Mouse (Mus musculus): Measurements from ENCODE around the gene Tmem95.

The Tmem95 gene

DNA sequence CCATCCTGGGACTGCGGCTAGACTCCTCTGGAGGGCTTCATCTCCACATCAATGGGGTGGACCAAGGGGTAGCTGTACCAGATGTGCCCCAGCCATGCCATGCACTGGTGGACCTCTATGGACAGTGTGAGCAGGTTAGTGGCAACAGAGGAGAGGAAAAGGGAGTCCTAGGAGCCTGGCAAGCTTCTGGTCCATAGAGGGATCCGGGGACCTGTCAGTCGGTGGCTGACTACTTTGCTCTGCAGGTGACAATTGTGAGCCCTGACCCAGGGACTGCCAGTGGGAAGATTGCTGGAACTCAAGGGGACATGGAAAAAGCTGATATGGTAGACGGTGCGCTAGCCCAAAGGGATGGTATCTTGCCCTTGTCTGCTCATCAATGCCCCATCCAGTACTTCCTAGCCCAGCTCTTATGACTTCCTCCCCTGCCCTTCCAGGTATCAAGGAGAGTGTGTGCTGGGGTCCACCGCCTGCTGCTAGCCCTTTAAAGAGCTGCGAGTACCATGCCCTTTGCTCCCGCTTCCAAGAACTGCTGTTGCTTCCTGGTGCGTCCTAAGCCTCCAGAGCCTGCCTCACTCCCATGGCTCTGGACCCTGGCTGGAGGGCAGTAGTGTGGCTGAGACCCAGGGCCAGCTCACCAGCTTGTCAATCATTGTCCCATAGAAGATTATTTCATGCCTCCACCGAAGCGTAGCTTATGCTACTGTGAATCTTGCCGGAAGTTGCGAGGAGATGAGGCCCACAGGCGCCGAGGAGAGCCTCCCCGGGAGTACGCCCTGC is 33.2 kb upstream of the Tmem95 start:
- in situ Hi-C loops (cut with MboI) = no loop called here

DNA sequence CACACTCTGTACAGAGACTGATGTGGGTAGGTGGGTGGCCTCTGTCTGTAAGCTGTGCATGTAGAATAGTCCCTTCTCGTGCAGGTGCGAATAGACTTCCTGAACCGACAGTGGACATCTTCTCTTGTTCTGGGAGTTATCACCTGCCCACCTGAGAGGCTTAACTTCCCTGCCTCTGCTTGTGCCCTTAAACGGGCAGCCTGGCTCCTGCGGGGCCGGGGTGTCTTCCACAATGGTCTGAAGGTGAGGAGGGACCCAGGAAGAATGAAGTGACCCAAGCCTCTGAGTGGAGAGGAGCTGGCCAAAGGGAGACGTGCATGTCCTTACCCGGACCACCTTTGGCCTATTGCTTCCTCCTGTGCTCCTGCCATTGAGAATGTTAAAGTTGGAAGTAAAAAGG is 32.4 kb upstream of the Tmem95 start:
- in situ Hi-C loops (cut with MboI) = no loop called here

DNA sequence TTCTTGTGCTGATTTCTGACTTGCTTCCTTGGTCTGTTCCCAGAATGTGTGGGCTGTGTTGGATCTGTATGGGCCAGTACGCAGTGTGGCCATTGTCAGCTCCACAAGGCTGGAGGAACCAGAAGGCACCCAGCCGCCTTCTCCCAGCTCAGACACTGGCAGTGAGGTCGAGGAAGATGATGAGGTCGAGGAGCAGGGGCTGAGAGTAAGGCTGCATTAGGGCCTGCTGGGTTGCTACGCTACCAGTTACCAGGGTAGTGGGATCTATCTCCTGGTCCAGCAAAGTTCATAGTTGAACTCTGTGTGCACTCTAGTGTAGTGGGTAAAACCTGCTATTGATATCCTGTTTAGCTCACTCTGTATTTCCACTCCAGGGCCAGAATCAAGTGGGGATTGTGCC is 31.4 kb upstream of the Tmem95 start:
- in situ Hi-C loops (cut with MboI) = no loop called here

DNA sequence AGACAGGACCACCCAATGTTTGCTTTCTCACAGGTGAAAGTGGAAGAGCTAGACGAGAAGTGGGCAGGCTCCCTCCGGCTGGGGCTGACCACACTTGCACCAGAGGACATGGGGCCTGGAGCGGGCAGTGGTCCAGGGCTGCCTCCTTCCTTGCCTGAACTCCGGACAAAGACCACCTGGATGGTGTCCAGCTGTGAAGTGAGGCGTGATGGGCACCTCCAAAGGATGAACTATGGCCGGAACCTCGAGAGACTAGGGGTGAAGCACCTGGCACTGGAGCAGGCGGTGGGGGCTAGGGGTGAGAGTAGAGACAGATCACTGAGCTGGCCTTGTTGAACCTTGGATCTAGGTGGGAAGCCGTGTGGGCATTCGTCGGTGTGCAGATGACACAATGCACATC is 30.8 kb upstream of the Tmem95 start:
- in situ Hi-C loops (cut with MboI) = no loop called here

DNA sequence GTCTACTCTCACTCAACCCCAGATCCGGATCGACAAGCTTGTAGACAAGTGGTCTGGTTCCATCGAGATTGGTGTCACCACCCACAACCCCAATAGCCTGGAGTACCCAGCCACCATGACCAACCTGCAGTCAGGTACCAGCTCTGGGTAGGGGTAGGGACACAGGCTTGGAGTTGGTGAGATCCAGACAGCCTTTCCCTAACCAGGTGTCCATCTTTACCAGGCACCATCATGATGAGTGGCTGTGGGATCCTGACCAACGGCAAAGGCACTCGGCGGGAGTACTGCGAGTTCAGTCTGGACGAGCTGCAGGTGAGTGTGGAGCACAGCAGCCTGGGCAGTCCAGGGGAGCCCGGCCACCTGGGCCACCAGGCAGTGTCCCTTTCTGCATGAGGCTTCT is 26.5 kb upstream of the Tmem95 start:
- in situ Hi-C loops (cut with MboI) = no loop called here

DNA sequence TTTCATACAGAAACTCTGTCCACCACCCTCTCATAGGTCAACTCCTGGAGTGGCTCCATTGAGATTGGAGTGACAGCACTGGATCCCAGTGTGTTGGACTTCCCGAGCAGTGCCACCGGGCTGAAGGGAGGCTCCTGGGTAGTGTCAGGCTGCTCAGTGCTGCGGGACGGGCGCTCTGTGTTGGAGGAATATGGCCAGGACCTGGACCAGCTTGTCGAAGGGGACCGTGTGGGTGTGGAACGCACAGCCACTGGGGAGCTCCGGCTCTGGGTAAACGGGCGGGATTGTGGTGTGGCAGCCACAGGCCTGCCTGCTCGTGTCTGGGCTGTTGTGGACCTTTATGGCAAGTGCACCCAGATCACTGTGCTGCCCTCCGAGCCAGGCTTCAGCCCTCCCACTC is 25.2 kb upstream of the Tmem95 start:
- in situ Hi-C loops (cut with MboI) = no loop called here

DNA sequence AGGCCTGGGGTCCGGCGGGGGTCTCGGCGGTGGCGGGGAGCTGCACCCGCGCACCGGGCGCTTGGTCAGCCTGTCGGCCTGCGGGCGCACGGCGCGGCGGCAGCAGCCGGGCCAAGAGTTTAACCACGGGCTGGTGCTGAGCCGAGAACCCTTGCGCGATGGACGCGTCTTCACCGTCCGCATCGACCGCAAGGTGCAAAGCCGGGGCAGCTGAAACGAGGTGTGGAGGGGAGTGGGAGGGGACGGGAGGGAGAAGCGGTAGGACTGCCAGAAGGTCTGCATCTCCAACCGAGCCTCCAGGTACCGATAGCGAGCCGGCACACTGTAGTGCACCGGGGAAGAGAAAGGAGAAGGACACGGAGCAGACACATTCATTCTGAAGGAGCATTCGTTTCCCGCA is 24.2 kb upstream of the Tmem95 start:
- in situ Hi-C loops (cut with MboI) = no loop called here

DNA sequence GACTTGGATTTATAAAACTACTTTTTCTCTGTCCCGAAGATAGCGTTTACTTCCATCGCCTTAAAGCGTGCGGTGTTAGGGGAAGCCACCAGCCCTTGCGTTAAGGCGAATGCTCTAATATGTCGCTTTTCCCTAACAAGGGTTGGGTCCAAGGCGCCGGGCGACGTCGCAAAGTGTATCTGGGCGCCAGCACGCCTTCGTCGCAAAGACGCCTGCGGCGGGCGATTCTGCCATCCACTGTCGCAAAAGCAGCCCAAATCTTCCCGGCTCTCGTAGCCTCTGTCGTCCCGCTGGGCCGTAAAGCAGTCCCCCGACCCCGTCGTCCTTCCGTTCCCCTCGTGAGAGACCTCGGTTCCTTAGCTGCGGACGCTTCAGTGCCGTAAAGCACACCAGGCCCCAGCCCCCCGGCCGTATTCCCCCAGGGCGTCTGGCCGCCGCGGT is 23.6 kb upstream of the Tmem95 start:
- in situ Hi-C loops (cut with MboI) = no loop called here

DNA sequence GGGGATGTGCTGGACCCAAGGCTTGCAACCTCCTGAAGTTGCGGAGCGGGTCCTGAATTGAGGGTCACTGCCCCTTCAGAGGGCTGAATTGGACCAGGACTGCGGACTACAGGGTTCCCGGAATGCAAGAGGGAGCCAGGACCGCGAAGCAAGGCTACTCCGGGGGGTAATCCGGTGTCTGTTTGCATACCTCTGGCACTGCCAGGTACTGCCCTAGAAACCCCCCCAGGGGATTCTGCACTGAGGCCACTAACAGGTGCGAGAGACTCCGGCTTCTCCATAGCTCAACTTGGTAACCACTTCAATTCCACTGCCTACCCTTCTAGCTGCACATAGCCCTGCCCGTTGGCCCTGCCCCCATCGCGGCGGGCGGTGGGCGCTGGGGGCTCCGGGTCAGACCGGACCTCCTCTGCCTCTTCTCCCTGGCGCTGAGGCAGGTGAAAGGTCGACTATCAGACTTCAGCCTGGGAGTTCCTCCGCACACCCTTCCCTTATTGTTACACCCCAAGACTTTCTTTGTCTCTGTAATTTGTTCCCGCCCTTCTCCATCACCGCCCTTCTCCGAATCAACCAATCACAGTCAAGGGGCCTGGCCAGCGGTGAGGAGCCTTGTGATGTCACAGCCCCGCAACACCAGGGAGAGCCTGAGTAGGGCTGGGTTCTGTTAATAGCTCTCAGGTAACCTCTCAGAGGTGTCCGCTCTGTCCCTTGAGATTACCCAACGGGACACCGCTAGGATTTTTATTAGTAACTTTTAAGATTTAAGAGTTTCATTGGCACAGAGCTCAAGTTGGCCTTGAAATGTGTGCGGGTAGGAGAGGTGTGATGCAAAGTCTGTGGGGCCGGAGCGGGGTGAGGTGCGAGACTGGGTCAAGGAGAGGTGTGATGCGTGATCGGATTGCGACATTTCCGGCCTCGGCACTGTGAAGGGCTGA is 22.9 kb upstream of the Tmem95 start, which contains the start of the genes 2810408A11Rik and Neurl4:
2810408A11Rik (minus strand) TSS at position 517 of the 935 bp plus-strand sequence.
Neurl4 (plus strand) TSS at position 602 of the 935 bp plus-strand sequence.
- in situ Hi-C loops (cut with MboI) = no loop called here

DNA sequence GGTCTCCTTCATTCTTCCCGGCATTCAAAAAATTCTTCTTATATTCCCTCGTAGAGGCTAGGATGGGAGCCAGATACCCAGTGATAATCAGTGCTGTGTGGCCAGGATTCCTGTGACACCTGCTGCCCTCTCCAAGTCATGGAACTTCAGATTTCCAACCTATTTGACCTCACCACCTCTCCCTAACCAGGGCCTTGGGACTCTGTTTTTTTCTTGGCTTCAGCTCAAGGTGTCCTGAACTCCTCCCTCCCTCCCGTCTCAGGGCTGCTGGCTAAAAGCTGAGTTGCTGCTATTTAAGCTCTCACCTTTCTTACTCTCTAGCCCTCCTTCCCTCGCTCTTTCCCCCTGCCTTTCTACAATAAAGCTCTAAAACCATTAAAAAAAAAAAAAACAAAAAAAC is 22.1 kb upstream of the Tmem95 start:
- in situ Hi-C loops (cut with MboI) = no loop called here

DNA sequence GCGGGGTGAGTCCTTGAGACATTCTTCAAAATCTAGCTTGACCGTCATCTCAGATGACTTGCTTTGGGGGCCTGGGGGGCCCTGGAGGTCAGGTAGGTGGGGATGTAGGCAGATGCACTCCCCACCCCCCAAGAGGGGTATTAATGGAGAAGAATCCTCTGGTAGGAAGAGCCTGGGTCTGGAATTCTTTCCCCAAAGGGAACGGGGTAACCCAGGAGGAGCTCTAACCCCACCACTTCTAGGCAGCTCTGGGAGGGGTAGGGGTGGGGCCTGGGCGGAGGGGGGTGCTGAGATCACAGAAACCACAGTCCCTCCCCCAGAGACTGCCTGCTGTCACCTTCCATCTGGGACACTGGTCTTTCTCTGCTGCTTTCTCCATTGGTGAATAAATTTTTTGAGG is 17.5 kb upstream of the Tmem95 start, which contains the start of gene Acap1:
Acap1 (minus strand) TSS at position 249 of the 400 bp plus-strand sequence.
- in situ Hi-C loops (cut with MboI) = no loop called here

DNA sequence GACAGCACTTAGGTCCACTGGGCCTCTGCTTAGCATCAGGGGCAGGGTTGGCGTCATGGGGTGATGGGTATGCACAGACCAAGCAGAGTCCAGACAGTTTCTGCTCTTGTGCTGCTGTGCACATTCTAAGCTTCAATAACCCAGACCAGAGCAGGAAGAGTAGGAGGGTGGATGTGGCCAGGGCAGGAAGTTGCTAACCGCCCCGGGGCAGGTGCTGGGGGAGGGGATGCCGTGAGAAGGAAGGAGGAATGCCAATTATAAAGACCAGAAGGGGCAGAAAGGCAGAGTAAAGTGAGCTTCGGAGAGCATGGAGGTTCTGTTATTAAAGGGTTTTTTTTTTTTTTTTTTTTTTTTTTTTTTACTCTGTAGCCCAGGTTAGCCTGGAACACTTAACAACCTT is 16.9 kb upstream of the Tmem95 start:
- in situ Hi-C loops (cut with MboI) = no loop called here

DNA sequence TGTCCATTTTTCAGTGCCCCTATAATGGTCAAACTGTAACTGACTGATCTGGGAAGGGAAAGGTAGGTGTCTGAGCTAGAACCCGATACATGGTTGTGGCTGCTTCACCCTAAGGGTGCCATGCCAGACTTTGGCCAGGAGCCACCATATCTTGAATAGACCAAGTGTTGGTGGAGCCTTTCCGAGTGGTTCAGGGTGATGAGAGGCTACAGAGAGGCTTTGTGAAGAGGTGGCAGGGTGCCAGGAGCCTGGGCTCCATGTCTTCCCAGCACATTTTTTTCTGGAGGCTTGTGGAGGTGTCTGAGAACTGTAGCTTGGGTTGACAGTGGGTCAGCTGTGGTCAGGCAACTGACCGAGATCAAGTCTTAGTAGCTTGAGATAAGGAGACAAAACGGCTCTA is 13.7 kb upstream of the Tmem95 start:
- in situ Hi-C loops (cut with MboI) = no loop called here

DNA sequence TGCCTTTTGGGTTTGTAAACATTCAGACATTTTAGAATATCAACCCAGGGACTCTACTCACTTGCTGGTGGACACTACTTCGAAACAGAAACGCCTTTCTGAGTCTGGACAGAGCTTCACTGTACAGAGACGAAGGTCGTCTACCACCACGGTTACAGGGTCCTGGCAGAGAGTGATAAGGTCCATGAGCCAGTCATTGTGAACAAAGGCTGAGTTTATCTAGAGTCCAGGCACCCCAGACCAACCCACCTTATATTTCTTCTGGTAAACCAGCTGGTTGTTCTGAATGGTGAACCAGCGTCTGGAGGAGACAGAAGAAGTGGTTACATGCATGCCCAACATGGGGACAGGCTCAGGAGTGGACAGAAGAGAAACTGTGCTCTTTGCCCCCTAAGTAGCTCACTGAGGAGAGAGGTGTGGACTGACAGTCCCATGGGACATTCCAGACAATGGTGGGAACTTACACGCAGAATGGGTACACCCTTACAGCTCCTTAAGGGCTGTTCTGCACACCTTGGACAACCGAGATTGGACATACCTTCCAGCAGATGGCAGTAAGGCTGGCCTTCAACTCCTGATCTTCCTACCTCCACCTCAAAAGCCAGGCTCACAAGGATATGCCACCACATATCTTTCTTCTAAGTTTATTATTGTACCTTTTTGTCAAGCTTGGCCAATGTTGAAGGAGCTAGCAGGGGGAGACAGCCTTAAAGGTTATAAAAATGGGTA is 9.3 kb upstream of the Tmem95 start:
- in situ Hi-C loops (cut with MboI) = no loop called here

DNA sequence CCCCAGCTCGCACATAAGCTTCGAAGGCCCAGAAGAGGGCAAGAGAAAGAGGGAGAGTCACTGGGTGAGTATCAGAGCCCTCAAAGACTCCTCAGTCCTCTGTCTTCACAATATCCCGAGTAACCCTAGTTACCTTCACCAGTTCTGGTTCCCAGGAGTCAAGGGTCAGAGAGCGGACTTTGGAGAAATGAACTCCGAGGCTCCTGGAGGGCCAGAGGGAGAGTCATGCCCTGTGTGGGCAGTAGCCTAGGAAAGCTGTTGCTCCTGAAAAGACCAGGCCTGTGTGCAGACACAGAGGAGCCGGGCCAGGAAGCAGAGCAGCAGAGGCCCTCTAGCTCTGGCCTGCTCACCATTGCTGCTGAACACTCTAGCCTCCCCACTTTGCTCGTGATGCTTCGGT is 6.8 kb upstream of the Tmem95 start:
- in situ Hi-C loops (cut with MboI) = no loop called here

DNA sequence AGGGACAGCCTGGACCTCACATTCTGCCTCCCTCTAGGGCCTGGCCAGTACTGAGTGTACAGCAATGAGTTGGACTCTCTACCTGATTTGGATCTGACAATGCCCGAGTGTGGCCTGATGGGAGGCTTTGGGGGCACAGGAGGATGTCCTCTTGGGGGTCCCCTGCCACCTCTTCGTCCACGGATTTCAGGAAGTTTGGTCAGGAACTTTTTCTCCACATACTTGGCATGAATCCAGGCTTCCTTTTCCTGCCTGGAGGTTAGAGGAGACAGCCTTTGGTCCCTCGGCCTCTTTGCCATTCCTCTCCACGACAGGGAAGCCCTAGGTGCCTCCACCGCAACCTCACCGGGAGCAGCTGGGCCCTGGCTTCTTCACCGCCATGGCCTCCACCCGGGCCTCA is 6.4 kb upstream of the Tmem95 start:
- in situ Hi-C loops (cut with MboI) = no loop called here

DNA sequence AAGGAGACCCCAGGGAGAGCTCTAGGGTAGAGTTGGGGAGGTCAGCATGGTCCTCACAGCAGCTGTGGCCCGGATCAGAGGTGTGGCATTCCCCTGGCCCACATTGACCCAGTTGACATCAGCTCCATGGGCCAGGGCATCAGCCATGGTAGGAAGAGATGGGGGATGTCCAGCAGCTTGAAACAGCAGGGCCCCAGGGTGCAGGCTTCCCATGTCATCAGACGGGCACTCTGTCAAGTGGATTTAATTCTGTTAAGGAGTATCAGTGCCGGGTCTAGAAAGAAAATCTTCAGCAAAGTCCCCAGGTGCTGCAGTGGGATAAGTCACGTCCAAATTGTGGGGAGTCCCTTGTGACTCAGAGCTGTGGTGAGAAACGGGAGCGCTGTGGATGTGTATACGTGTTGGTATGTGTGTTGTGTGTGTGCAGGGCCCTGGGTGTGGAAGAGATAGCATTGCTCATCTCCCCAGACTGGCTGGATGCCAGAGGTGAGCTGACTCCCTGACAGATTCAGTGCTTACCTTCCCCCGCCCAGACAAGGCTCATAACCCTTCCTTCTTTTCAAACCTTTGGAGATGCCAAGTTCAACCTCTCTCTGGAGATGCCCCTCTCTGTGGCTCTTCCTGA is 5.8 kb upstream of the Tmem95 start:
- in situ Hi-C loops (cut with MboI) = no loop called here

DNA sequence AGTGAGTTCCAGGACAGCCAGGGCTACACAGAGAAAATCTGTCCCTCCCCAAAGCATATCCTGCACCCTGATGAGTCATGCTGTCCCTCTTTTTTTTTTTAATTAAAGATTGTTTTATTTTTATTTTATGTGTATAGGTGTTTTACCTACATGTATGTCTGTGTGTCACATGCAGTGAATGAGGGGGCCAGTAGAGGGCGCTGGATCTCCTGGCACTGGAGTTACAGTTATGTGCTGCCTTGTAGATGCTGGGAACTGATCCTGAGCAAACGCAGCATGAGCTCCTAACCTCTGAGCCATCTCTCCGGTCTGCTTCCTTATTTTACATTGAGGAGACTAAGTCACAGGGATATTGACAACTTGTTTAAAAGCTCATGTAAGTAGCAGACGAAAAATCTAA is 5.2 kb upstream of the Tmem95 start:
- in situ Hi-C loops (cut with MboI) = no loop called here

DNA sequence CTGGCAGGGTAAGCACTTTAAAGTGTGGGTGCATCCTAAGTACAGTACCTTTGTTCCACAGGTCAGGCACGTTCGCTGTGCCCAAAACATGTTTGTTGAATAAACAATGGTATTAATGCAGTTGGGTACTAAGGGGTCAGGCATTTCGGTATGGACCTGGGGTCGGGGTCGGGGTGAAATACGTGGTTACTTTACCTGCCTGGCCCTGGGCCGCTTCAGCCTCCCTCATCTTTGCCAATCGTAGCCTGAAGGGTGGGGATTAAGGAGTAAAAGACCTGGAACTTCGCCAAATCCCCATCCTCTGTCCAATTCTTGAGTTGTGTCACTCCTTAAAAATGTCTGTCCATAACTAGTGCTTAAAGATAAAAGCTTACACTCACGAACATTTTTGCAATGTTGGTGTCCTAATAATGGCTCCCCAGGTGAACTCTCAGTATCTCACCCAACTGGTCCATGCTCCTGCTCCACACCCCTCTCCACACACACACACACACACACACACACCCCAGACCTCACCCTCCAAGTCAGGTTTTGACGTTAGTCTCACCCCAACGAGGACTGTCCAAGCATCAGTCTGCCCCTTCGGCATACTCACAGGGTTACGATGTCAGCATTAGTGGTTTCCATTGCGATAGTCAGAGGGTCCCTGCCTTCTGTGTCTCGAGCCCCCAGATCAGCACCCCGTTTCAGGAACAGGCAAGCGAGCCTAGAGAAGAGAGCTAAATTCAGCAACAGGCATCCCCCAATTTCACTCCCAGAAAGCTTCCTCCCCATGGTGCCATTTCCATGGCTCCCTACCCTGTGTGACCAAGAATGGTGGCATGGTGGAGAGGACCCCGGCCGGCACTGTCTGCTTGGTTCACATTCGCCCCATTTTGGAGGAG is 4.2 kb upstream of the Tmem95 start:
- in situ Hi-C loops (cut with MboI) = no loop called here

DNA sequence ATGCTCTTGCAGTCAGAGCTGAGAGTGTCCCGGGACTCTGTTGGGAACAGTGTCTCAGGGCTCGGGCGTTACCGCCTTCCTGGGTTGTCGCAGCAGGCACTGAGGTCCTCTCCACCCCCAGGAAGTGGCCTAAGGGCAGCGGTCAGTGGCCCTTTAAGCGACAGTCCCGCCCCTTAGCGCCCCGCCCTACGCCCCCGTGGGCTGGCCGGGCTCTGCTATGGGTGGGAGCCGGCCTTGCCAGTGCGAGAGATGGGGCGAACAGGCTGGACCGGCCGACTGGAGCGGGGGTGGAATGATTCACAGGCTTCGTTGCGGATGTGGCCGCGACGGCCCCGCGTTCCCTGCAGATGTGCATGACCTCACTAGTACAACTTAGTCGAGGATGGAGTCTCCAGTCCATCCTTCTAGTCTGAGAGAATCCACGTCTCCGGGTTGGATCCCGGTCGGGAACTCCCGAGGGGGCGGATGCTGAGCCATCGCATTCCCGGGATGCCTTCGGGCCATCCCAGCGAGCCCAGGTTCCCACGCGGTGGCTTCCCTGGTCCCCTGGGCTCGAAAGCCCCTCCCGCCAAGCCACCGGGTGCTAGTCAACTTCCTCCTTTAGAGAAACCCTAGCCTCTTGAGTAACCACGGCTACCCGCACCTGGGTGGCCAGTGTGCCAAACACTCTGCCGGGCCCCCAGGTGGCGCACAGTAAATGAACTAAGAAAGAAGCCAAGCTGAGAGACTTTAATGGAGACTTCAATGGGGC is 3.2 kb upstream of the Tmem95 start, which contains the start of gene Kctd11:
Kctd11 (minus strand) TSS at position 554 of the 751 bp plus-strand sequence.
- in situ Hi-C loops (cut with MboI) = no loop called here

Measured in mature B cell (primary cell).